Mouse (Mus musculus) testis, postnatal 14 days (tissue): ENCODE data around the gene Serpinf1.
"Not testable (repeated sequence)": the region's sequence is repeated elsewhere in the genome, so short reads cannot be mapped to it uniquely, and the experiment has no call there.

Experiments used
- DNase-seq: peaks from one replicate; pipeline ENCODE4 v3.0.0; 2021; ENCODE audit warnings: low spot score

Gene Serpinf1

GRCm38 (mm10) chr11:75421375-75422012 is 1.0 kb downstream of the Serpinf1 start:
- no peak for DNase-seq

DNA sequence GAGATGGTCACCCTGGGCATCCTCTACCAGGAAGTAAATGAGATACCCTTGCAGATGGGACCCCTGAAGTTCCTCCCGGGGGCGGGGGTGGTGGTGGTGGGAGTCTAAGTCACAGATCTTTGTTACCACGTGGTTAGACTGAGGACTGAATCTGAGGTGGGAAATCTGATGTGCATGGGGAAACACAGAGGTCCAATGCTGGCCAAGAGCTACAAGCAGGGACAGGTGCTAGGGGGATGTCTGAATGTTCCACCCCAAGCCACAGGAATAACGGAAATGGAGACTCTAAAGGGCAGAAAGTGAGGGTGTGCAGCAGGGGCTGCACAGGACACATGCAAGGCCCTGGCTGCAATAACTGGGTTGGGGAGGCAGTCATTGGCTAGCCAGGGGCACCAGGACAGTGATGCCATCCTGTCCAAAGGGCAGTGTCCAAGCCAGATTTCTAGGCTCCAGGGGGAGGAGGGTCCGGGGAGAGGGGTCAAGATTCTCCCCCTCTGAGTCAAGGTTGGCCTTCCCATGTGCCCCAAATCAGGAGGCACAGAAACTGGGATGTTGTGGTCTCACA is 1.6 kb downstream of the Serpinf1 start:
- no peak for DNase-seq

DNA sequence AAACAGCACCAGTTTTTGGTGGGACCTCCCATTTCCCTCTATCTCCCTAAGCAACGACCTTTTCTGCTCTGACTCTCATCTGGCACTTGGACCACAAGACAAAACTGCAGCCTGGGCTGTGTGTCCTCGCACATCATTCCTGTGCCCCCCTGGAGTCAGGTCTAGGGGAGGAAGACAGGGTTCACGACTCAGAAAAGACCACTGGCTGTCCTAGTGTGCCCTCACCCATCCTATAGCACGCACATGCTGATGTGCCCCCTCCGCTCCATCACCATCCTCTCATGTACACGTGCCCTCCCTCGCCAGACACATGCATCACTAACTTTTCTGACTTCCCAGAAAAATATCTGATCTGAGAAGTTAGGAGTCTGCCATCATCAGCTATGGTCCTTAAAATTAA is 2.5 kb downstream of the Serpinf1 start:
- DNase-seq, result no peak

DNA sequence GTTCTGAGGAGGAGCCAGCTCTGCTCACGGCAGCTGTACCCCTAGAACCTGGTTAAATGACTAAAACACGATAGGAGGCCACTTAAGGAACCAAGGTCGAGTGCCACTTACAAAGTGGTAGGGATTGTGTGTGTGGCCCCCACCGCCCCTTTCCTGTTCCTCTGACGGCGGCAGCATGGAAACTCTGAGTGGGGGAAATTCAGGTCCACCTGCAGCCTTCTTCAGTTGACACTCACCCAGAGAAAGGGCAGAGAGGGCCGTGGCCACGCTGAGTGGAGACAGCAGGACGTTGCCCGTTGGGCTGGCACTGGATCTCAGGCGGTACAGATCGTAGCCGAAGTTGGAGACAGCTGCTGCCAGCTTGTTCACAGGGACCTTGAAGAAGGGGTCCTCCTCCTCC is 6.5 kb downstream of the Serpinf1 start:
- no peak for DNase-seq

DNA sequence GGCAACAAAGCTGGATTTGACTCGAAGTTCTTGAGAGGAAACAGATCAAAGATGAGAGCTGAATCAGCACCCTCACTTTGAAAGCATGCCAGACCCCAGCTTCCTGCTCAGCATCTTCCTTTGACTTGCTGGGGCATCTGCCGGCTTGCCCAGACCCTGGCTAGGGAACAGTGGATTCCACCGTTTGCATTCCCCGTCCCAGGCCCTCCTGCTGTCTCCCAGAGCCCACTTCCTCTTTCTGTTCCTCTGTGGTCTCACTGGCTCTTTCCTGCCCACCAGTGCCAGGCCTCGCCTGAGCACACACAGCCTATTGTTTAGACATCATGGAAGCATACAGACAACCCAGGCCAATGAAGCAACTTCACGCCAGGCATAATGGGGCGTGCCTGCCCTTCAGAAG is 7.4 kb downstream of the Serpinf1 start:
- DNase-seq, result no peak

- no peak for DNase-seq
These were observed 11.9 kb downstream of the Serpinf1 start for GRCm38 (mm10) chr11:75410591-75410990.

- DNase-seq, result no peak
These were observed 12.6 kb downstream of the Serpinf1 start for GRCm38 (mm10) chr11:75409679-75410575.

DNA sequence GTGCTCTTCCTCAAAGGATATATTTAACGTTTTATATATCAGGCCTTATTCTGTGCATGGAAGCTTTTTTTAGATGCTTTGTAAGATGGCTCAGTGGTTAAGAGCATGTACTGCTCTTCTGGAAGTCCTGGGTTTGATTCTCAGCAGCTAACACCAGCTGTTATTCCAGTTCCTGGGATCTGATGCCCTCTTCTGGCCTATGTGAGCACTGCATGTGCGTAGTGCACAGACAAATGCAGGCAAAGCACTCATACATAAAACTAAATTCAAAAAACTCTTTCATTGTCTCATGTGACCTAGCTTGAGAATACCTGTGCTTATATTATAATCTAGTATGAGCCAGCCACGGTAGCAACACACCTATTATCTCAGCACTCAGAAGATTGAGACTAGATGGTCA is 15.6 kb downstream of the Serpinf1 start:
- DNase-seq, result no peak

- DNase-seq, result no peak
These were observed 16.4 kb downstream of the Serpinf1 start for GRCm38 (mm10) chr11:75406104-75406503.

- no peak for DNase-seq
These were observed 17.7 kb downstream of the Serpinf1 start for GRCm38 (mm10) chr11:75404801-75405200.

- DNase-seq, result no peak
These were observed 19.0 kb downstream of the Serpinf1 start for GRCm38 (mm10) chr11:75403301-75404052.

GRCm38 (mm10) chr11:75402271-75402690 is 20.2 kb downstream of the Serpinf1 start:
- peak; percentile 37 for DNase-seq

- DNase-seq, result no peak
These were observed 22.4 kb downstream of the Serpinf1 start for GRCm38 (mm10) chr11:75400099-75400498.

GRCm38 (mm10) chr11:75399411-75399841 is 23.1 kb downstream of the Serpinf1 start:
- DNase-seq, result no peak

- DNase-seq, result no peak
These were observed 25.0 kb downstream of the Serpinf1 start for GRCm38 (mm10) chr11:75397452-75397851.

GRCm38 (mm10) chr11:75395611-75396010 is 26.9 kb downstream of the Serpinf1 start:
- DNase-seq, result no peak

- DNase-seq, result not testable (repeated sequence)
These were observed 39.0 kb downstream of the Serpinf1 start for GRCm38 (mm10) chr11:75383529-75383928.

- DNase-seq, result not testable (repeated sequence)
These were observed 43.7 kb downstream of the Serpinf1 start for GRCm38 (mm10) chr11:75378786-75379185.

DNA sequence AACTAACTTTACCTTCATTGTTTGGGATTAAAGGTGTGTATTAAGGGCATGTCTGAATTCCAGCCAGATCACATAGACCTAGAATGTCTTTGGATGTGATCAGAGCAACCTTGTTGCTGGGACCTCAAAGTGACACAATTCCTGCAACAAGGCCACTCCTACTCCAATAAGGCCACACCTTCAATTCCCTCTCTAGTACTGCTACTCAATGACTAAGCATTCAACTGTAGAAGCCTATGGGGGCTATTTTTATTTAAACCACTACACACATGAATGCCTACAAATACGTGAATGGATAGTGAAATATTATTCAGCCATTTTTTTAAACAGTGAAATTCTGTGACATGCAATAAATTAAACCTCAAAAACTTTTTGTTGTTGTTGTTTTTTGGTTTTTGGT is 45.4 kb downstream of the Serpinf1 start:
- DNase-seq, result no peak
